Mouse (Mus musculus): ENCODE results near the gene Car9. TPM values are rescaled to one million over a fixed set of nuclear protein-coding genes. Genes with fewer than 3 reads are reported as not detected.
A peak's percentile ranks its signal among the peaks of the same experiment; 100 is the strongest.
"Not testable (repeated sequence)": the region's sequence is repeated elsewhere in the genome, so short reads cannot be mapped to it uniquely, and the experiment has no call there.

Gene Car9
- polyA plus RNA-seq, 1 experiment from 2014 or later: 1.3 TPM

GRCm38 (mm10) chr4:43481894-43482456, 24.8 kb upstream of the Car9 start:
- 75% methylated on average over 7 of the region's 7 CpGs for WGBS

GRCm38 (mm10) chr4:43482591-43482990, 24.2 kb upstream of the Car9 start:
- Histone ChIP-seq H3K27me3 (ENCODE audit: low read depth, poor library complexity, severe bottlenecking) (no peaks in the 10 kb centered on the region), H3K4me3 (no peak overlapping the region), H3K4me1 (peaks cover 4% of the 10 kb centered on the region), H3K9me3 (replicated peaks) (no peaks in the 10 kb centered on the region), H3K27ac (no peak overlapping the region), H3K36me3 (no peaks in the 10 kb centered on the region)
- 70% methylated on average over 10 of the region's 10 CpGs for WGBS
- no peak for DNase-seq (ENCODE audit: low spot score)

More at GRCm38 (mm10) chr4:43481894-43482456, 24.8 kb upstream of the Car9 start:
- no peaks in the 10 kb centered on the region for H3K27me3 ChIP-seq (ENCODE audit: low read depth, poor library complexity, severe bottlenecking)
- no peak overlapping the region for H3K4me3 ChIP-seq
- H3K4me1 ChIP-seq: peaks cover 4% of the 10 kb centered on the region
- no peak overlapping the region for H3K27ac ChIP-seq
- no peak for DNase-seq (ENCODE audit: low spot score)
- H3K36me3 ChIP-seq: no peaks in the 10 kb centered on the region
- H3K9me3 ChIP-seq (replicated peaks): no peaks in the 10 kb centered on the region

GRCm38 (mm10) chr4:43483535-43484091, 23.2 kb upstream of the Car9 start, which contains the start of gene Sit1:
Sit1 (minus strand) TSS chr4:43483734.
- Histone ChIP-seq H3K27me3 (ENCODE audit: low read depth, poor library complexity, severe bottlenecking) (no peaks in the 10 kb centered on the region), H3K4me3 (no peak within 1 kb of the TSS), H3K9me3 (replicated peaks) (no peaks in the 10 kb centered on the region), H3K36me3 (no peaks in the 10 kb centered on the region), H3K27ac (no peak within 1 kb of the TSS), H3K4me1 (no peaks in the 10 kb centered on the region; the same call in 1 of the 2 replicates)
- 62% methylated on average over 12 of the region's 12 CpGs for WGBS
- DNase-seq (ENCODE audit: low spot score): no peak

- not testable (repeated sequence) for H3K4me1 ChIP-seq; H3K9me3 ChIP-seq (replicated peaks); H3K27me3 ChIP-seq (ENCODE audit: low read depth, poor library complexity, severe bottlenecking); H3K36me3 ChIP-seq; H3K27ac ChIP-seq; DNase-seq (ENCODE audit: low spot score); H3K4me3 ChIP-seq
- 88% methylated on average over 5 of the region's 5 CpGs for WGBS
Measured at GRCm38 (mm10) chr4:43485666-43486065, 21.1 kb upstream of the Car9 start.

- H3K4me3 ChIP-seq: no peak overlapping the region
- no peaks in the 10 kb centered on the region for H3K36me3 ChIP-seq
- H3K27me3 ChIP-seq (ENCODE audit: low read depth, poor library complexity, severe bottlenecking): no peaks in the 10 kb centered on the region
- WGBS: 93% methylated on average over 3 of the region's 3 CpGs
- peaks cover 9% of the 10 kb centered on the region for H3K4me1 ChIP-seq
- no peaks in the 10 kb centered on the region for H3K9me3 ChIP-seq (replicated peaks)
- DNase-seq (ENCODE audit: low spot score): no peak
- H3K27ac ChIP-seq: no peak overlapping the region
Measured at GRCm38 (mm10) chr4:43489611-43490010, 17.2 kb upstream of the Car9 start.

- Histone ChIP-seq H3K27me3 (ENCODE audit: low read depth, poor library complexity, severe bottlenecking) (no peaks in the 10 kb centered on the region), H3K4me3 (no peak overlapping the region), H3K27ac (no peak overlapping the region), H3K9me3 (replicated peaks) (no peaks in the 10 kb centered on the region), H3K4me1 (peaks cover 14% of the 10 kb centered on the region), H3K36me3 (peaks cover 7% of the 10 kb centered on the region)
- DNase-seq (ENCODE audit: low spot score): no peak
- 91% methylated on average over 5 of the region's 5 CpGs for WGBS
Measured at GRCm38 (mm10) chr4:43490801-43491200, 16.0 kb upstream of the Car9 start.

- Histone ChIP-seq H3K4me1 (peaks cover 14% of the 10 kb centered on the region), H3K36me3 (peaks cover 21% of the 10 kb centered on the region)
- WGBS: 49% methylated on average over 12 of the region's 12 CpGs
Measured at GRCm38 (mm10) chr4:43492101-43492820, 14.5 kb upstream of the Car9 start.

GRCm38 (mm10) chr4:43492821-43493185, 14.0 kb upstream of the Car9 start, which contains the start of gene Ccdc107:
Ccdc107 (plus strand) TSS chr4:43492900.
- Histone ChIP-seq H3K4me1 (peaks cover 19% of the 10 kb centered on the region), H3K9me3 (replicated peaks) (no peaks in the 10 kb centered on the region), H3K27me3 (ENCODE audit: low read depth, poor library complexity, severe bottlenecking) (no peaks in the 10 kb centered on the region), H3K36me3 (peaks cover 26% of the 10 kb centered on the region), H3K27ac (peak within 1 kb of the TSS; percentile 92), H3K4me3 (peak within 1 kb of the TSS; percentile 79)
- DNase-seq (ENCODE audit: low spot score): peak; percentile 89
- WGBS: under 1% methylated on average over 25 of the region's 25 CpGs

More at GRCm38 (mm10) chr4:43492101-43492820, 14.5 kb upstream of the Car9 start:
- H3K27me3 ChIP-seq (ENCODE audit: low read depth, poor library complexity, severe bottlenecking): no peaks in the 10 kb centered on the region
- H3K4me3 ChIP-seq: peak overlapping the region; percentile 79
- no peaks in the 10 kb centered on the region for H3K9me3 ChIP-seq (replicated peaks)
- peak overlapping the region; percentile 92 for H3K27ac ChIP-seq
- no peak for DNase-seq (ENCODE audit: low spot score)

GRCm38 (mm10) chr4:43493186-43493845, 13.4 kb upstream of the Car9 start:
- WGBS: under 1% methylated on average over 47 of the region's 47 CpGs
- peak overlapping the region; percentile 92 for H3K27ac ChIP-seq
- no peaks in the 10 kb centered on the region for H3K27me3 ChIP-seq (ENCODE audit: low read depth, poor library complexity, severe bottlenecking)
- peak overlapping the region; percentile 79 for H3K4me3 ChIP-seq
- H3K36me3 ChIP-seq: peaks cover 27% of the 10 kb centered on the region
- H3K9me3 ChIP-seq (replicated peaks): no peaks in the 10 kb centered on the region
- DNase-seq (ENCODE audit: low spot score): peak; percentile 99
- H3K4me1 ChIP-seq: peaks cover 24% of the 10 kb centered on the region

GRCm38 (mm10) chr4:43493846-43494240, 12.9 kb upstream of the Car9 start:
- DNase-seq (ENCODE audit: low spot score): no peak

GRCm38 (mm10) chr4:43496587-43496986, 10.2 kb upstream of the Car9 start:
- Histone ChIP-seq H3K27me3 (ENCODE audit: low read depth, poor library complexity, severe bottlenecking) (peaks cover 12% of the 10 kb centered on the region), H3K27ac (no peak overlapping the region), H3K4me3 (no peak overlapping the region), H3K9me3 (replicated peaks) (no peaks in the 10 kb centered on the region), H3K36me3 (peaks cover 27% of the 10 kb centered on the region), H3K4me1 (peaks cover 35% of the 10 kb centered on the region)
- DNase-seq (ENCODE audit: low spot score): no peak
- WGBS: 64% methylated on average over 6 of the region's 6 CpGs

More at GRCm38 (mm10) chr4:43493846-43494240, 12.9 kb upstream of the Car9 start:
- H3K27me3 ChIP-seq (ENCODE audit: low read depth, poor library complexity, severe bottlenecking): no peaks in the 10 kb centered on the region
- H3K9me3 ChIP-seq (replicated peaks): no peaks in the 10 kb centered on the region
- H3K4me3 ChIP-seq: peak overlapping the region; percentile 79
- 5% methylated on average over 9 of the region's 9 CpGs for WGBS
- H3K4me1 ChIP-seq: peaks cover 29% of the 10 kb centered on the region
- H3K27ac ChIP-seq: peak overlapping the region; percentile 92
- peaks cover 27% of the 10 kb centered on the region for H3K36me3 ChIP-seq

GRCm38 (mm10) chr4:43497405-43497804, 9.4 kb upstream of the Car9 start:
- DNase-seq (ENCODE audit: low spot score): no peak
- no peak overlapping the region for H3K27ac ChIP-seq
- H3K4me3 ChIP-seq: no peak overlapping the region
- 94% methylated on average over 8 of the region's 8 CpGs for WGBS
- H3K27me3 ChIP-seq (ENCODE audit: low read depth, poor library complexity, severe bottlenecking): peaks cover 18% of the 10 kb centered on the region
- peaks cover 27% of the 10 kb centered on the region for H3K36me3 ChIP-seq
- H3K4me1 ChIP-seq: peaks cover 35% of the 10 kb centered on the region
- H3K9me3 ChIP-seq (replicated peaks): no peaks in the 10 kb centered on the region

GRCm38 (mm10) chr4:43497946-43498345, 8.8 kb upstream of the Car9 start:
- H3K9me3 ChIP-seq (replicated peaks): no peaks in the 10 kb centered on the region
- peaks cover 35% of the 10 kb centered on the region for H3K4me1 ChIP-seq
- H3K27ac ChIP-seq: no peak overlapping the region
- DNase-seq (ENCODE audit: low spot score): no peak
- peaks cover 18% of the 10 kb centered on the region for H3K27me3 ChIP-seq (ENCODE audit: low read depth, poor library complexity, severe bottlenecking)
- 67% methylated on average over 4 of the region's 4 CpGs for WGBS
- H3K36me3 ChIP-seq: peaks cover 27% of the 10 kb centered on the region
- peak overlapping the region; percentile 76 for H3K4me3 ChIP-seq

All from limb, embryonic 10.5 days (tissue).